Mouse (Mus musculus): ENCODE results near the gene Cdk6. TPM values are rescaled to one million over a fixed set of nuclear protein-coding genes. Genes with fewer than 3 reads are reported as not detected.

The Cdk6 gene
- polyA plus RNA-seq, 1 experiment from 2014 or later, result 18.0 TPM

GRCm38 (mm10) chr5:3483054-3483722 lies 141.9 kb downstream of the Cdk6 start:
- H3K27me3 ChIP-seq, result no peaks in the 10 kb centered on the region
- H3K4me2 ChIP-seq (replicated peaks), result no peak overlapping the region
- H3K36me3 ChIP-seq, result no peaks in the 10 kb centered on the region
- no peak overlapping the region for H3K4me3 ChIP-seq (replicated peaks)
- no peaks in the 10 kb centered on the region for H3K4me1 ChIP-seq (replicated peaks)
- H3K9ac ChIP-seq (replicated peaks), result no peak overlapping the region
- 92% methylated on average over 5 of the region's 5 CpGs for WGBS
- no peak for ATAC-seq
- no peaks in the 10 kb centered on the region for H3K9me3 ChIP-seq
- H3K27ac ChIP-seq, result no peak overlapping the region

- ATAC-seq, result no peak
- Histone ChIP-seq H3K9me3 (no peaks in the 10 kb centered on the region), H3K27ac (no peak overlapping the region), H3K4me2 (replicated peaks) (no peak overlapping the region), H3K36me3 (no peaks in the 10 kb centered on the region), H3K9ac (replicated peaks) (no peak overlapping the region), H3K27me3 (no peaks in the 10 kb centered on the region), H3K4me1 (replicated peaks) (no peaks in the 10 kb centered on the region), H3K4me3 (replicated peaks) (no peak overlapping the region)
- WGBS, result 82% methylated on average over 7 of the region's 7 CpGs
Observed at GRCm38 (mm10) chr5:3486579-3487282, 145.4 kb downstream of the Cdk6 start.

DNA sequence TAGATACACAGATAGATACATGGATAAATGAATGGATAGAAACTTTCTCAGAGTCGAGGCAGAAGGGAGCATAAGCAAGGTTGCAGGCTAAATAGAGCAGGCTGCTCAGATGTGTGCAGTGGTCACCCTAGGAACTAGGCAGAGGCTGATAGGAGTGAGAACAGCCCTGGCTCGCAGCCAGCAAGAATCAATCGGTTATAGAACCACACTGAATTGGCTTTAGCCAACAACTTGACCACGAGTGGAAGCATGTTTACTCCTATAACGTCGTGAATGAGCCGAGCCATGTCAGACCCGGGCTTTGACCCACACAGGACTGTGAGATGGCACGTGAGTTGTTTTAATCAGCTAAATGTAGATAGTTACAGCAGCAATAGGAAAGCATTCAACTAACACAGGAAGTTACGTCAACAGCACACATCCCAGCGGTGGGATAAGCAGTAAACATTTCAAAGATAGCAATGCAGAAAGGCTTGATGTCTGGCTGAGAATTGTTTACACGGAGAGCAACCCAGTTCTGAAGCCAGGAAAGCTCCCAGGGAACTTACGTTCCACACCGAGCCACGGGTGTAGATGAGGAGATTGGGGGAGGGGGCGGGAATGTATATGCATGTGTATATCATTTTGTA lies 147.0 kb downstream of the Cdk6 start:
- H3K9ac ChIP-seq (replicated peaks), result no peak overlapping the region
- no peak for ATAC-seq
- no peaks in the 10 kb centered on the region for H3K4me1 ChIP-seq (replicated peaks)
- no peaks in the 10 kb centered on the region for H3K9me3 ChIP-seq
- H3K27me3 ChIP-seq, result no peaks in the 10 kb centered on the region
- no peaks in the 10 kb centered on the region for H3K36me3 ChIP-seq
- no peak overlapping the region for H3K27ac ChIP-seq
- H3K4me2 ChIP-seq (replicated peaks), result no peak overlapping the region
- WGBS, result 86% methylated on average over 16 of the region's 16 CpGs
- no peak overlapping the region for H3K4me3 ChIP-seq (replicated peaks)

DNA sequence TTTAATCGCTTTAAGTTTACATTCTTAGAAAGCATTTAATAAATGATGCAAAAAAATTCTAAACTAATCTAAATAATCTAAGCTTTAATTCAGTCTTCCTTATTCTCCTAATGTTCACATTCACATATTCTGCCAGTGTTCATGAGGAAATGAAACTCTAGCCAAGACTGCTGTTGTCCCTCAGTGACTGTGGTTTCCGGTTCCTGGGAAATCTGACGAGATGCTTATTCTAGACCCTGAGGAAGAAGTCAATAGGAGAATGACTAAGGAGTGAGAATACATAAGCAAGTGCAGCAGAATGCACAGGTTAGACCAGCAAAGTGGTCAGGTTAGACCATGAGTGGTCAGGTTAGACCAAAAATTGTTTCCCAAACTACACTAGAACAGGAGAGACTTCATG lies 149.1 kb downstream of the Cdk6 start:
- H3K9me3 ChIP-seq, result no peaks in the 10 kb centered on the region
- no peaks in the 10 kb centered on the region for H3K27me3 ChIP-seq
- H3K36me3 ChIP-seq, result no peaks in the 10 kb centered on the region
- no peak overlapping the region for H3K9ac ChIP-seq (replicated peaks)
- no peaks in the 10 kb centered on the region for H3K4me1 ChIP-seq (replicated peaks)
- H3K4me3 ChIP-seq (replicated peaks), result no peak overlapping the region
- no peak for ATAC-seq
- no peak overlapping the region for H3K27ac ChIP-seq
- H3K4me2 ChIP-seq (replicated peaks), result no peak overlapping the region
- WGBS, result 96% methylated on average over 3 of the region's 3 CpGs

GRCm38 (mm10) chr5:3491084-3491483 lies 149.8 kb downstream of the Cdk6 start:
- no peak for ATAC-seq
- no peak overlapping the region for H3K4me2 ChIP-seq (replicated peaks)
- no peaks in the 10 kb centered on the region for H3K4me1 ChIP-seq (replicated peaks)
- no peak overlapping the region for H3K27ac ChIP-seq
- WGBS, result 83% methylated on average over 9 of the region's 9 CpGs
- H3K4me3 ChIP-seq (replicated peaks), result no peak overlapping the region
- no peaks in the 10 kb centered on the region for H3K36me3 ChIP-seq
- no peaks in the 10 kb centered on the region for H3K9me3 ChIP-seq
- H3K9ac ChIP-seq (replicated peaks), result no peak overlapping the region
- H3K27me3 ChIP-seq, result no peaks in the 10 kb centered on the region

GRCm38 (mm10) chr5:3491883-3492282 lies 150.6 kb downstream of the Cdk6 start:
- Histone ChIP-seq H3K4me2 (replicated peaks) (no peak overlapping the region), H3K27ac (no peak overlapping the region), H3K36me3 (no peaks in the 10 kb centered on the region), H3K9ac (replicated peaks) (no peak overlapping the region), H3K9me3 (no peaks in the 10 kb centered on the region), H3K4me3 (replicated peaks) (no peak overlapping the region), H3K4me1 (replicated peaks) (no peaks in the 10 kb centered on the region), H3K27me3 (no peaks in the 10 kb centered on the region)
- WGBS, result 85% methylated on average over 5 of the region's 5 CpGs
- no peak for ATAC-seq

GRCm38 (mm10) chr5:3492776-3493636 lies 151.7 kb downstream of the Cdk6 start:
- 96% methylated on average over 13 of the region's 13 CpGs for WGBS
- H3K9me3 ChIP-seq, result no peaks in the 10 kb centered on the region

DNA sequence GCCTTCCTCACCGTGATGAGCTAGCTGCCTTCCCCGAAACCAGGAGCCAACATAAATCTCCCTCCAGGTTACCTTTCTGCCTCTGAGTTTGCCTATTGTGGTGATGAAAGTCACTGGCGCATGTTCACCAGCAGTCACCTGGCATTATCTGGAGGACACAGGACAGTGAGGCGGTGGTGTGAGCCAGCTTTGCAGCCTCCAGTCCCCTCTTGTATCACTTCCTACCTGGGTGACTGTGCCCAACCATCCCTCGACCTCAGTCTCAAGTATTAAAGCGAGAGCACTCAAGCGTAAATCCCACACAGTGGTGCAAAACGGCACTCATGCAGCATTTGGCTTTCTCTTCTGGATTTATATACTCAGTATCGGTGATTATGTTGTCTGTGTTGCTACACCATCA lies 152.7 kb downstream of the Cdk6 start:
- H3K9me3 ChIP-seq, result no peaks in the 10 kb centered on the region

More at GRCm38 (mm10) chr5:3492776-3493636, 151.7 kb downstream of the Cdk6 start:
- Histone ChIP-seq H3K4me3 (replicated peaks) (no peak overlapping the region), H3K27ac (no peak overlapping the region), H3K4me1 (replicated peaks) (no peaks in the 10 kb centered on the region), H3K27me3 (no peaks in the 10 kb centered on the region), H3K36me3 (no peaks in the 10 kb centered on the region), H3K9ac (replicated peaks) (no peak overlapping the region), H3K4me2 (replicated peaks) (no peak overlapping the region)
- ATAC-seq, result no peak

GRCm38 (mm10) chr5:3494452-3495187 lies 153.3 kb downstream of the Cdk6 start:
- Histone ChIP-seq H3K27me3 (no peaks in the 10 kb centered on the region), H3K9ac (replicated peaks) (no peak overlapping the region), H3K9me3 (no peaks in the 10 kb centered on the region), H3K4me3 (replicated peaks) (no peak overlapping the region), H3K27ac (no peak overlapping the region), H3K4me2 (replicated peaks) (no peak overlapping the region), H3K4me1 (replicated peaks) (no peaks in the 10 kb centered on the region), H3K36me3 (no peaks in the 10 kb centered on the region)
- WGBS, result 87% methylated on average over 8 of the region's 8 CpGs
- no peak for ATAC-seq

More for the DNA sequence above, 152.7 kb downstream of the Cdk6 start:
- Histone ChIP-seq H3K4me3 (replicated peaks) (no peak overlapping the region), H3K4me1 (replicated peaks) (no peaks in the 10 kb centered on the region), H3K9ac (replicated peaks) (no peak overlapping the region), H3K27me3 (no peaks in the 10 kb centered on the region), H3K27ac (no peak overlapping the region), H3K36me3 (no peaks in the 10 kb centered on the region), H3K4me2 (replicated peaks) (no peak overlapping the region)
- no peak for ATAC-seq
- 90% methylated on average over 9 of the region's 9 CpGs for WGBS

DNA sequence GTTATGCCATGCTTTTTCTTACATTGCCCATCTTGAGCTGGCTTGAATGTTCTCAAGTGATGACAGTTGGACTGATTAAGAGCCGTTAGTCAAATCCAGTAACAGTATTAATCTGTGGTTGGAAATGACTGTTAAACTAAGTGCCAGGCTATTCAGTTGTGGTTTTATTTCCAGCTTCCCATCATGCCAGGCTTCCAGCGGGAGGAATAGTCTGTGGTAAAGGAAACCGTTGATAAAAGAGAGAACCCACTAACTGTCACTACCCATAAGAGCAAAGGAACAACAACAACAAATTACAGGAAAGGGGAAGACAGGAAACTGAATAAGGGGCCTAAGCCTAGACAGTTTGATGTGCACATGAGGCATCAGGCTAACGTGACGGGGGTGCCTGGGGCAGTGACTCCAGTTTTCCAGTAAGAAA lies 156.2 kb downstream of the Cdk6 start:
- H3K4me3 ChIP-seq (replicated peaks), result no peak overlapping the region

GRCm38 (mm10) chr5:3500298-3500697 lies 159.0 kb downstream of the Cdk6 start:
- 90% methylated on average over 5 of the region's 5 CpGs for WGBS
- Histone ChIP-seq H3K9ac (replicated peaks) (no peak overlapping the region), H3K27me3 (no peaks in the 10 kb centered on the region), H3K4me2 (replicated peaks) (no peak overlapping the region), H3K9me3 (no peaks in the 10 kb centered on the region), H3K27ac (no peak overlapping the region), H3K36me3 (no peaks in the 10 kb centered on the region), H3K4me1 (replicated peaks) (no peaks in the 10 kb centered on the region), H3K4me3 (replicated peaks) (no peak overlapping the region)
- no peak for ATAC-seq

More for the DNA sequence above, 156.2 kb downstream of the Cdk6 start:
- ATAC-seq, result no peak
- Histone ChIP-seq H3K9me3 (no peaks in the 10 kb centered on the region), H3K27ac (no peak overlapping the region), H3K27me3 (no peaks in the 10 kb centered on the region), H3K4me1 (replicated peaks) (no peaks in the 10 kb centered on the region), H3K9ac (replicated peaks) (no peak overlapping the region), H3K4me2 (replicated peaks) (no peak overlapping the region), H3K36me3 (no peaks in the 10 kb centered on the region)
- WGBS, result 86% methylated on average over 5 of the region's 5 CpGs

Data from midbrain, embryonic 13.5 days (tissue).